Mouse (Mus musculus): Measurements from ENCODE around the gene Zbtb16. TPM values are rescaled to one million over a fixed set of nuclear protein-coding genes. Genes with fewer than 3 reads are reported as not detected.

Gene Zbtb16
- polyA plus RNA-seq, 1 experiment from 2014 or later, result 7.7 TPM

DNA sequence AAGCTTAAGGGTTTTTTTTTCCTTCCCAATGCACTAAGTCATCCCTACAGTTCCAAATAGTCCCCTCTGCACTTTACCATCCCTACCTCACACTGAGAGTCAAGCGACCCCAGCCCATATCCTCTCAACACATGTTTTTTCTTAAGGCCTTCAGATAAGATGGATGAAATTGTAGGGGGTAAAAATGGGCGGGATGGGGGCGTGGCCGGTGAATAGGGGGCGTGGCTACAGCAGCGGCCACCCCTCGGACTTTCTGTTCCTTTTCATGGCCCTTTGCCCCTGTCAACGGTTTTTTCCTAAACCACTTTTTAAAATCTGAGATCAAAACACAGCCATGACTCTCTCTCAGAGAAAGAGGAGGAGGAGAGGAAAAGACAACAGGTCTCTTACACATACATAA lies 181.3 kb downstream of the Zbtb16 start:
- H3K27ac ChIP-seq, result no peak overlapping the region
- 7% methylated on average over 8 of the region's 8 CpGs for WGBS
- H3K9me3 ChIP-seq, result 0 out of 2 replicates have a peak, but pooled peaks cover 4% of the 10 kb centered on the region
- H3K9ac ChIP-seq, result no peak overlapping the region
- no peaks in the 10 kb centered on the region; the same call in 1 of the 2 replicates for H3K27me3 ChIP-seq (replicated peaks)
- ATAC-seq (ENCODE audit: low FRiP score, low read depth), result no peak
- peaks cover 15% of the 10 kb centered on the region for H3K4me1 ChIP-seq
- H3K4me3 ChIP-seq, result no peak overlapping the region
- H3K4me2 ChIP-seq (replicated peaks), result no peak overlapping the region
- H3K36me3 ChIP-seq, result no peaks in the 10 kb centered on the region

DNA sequence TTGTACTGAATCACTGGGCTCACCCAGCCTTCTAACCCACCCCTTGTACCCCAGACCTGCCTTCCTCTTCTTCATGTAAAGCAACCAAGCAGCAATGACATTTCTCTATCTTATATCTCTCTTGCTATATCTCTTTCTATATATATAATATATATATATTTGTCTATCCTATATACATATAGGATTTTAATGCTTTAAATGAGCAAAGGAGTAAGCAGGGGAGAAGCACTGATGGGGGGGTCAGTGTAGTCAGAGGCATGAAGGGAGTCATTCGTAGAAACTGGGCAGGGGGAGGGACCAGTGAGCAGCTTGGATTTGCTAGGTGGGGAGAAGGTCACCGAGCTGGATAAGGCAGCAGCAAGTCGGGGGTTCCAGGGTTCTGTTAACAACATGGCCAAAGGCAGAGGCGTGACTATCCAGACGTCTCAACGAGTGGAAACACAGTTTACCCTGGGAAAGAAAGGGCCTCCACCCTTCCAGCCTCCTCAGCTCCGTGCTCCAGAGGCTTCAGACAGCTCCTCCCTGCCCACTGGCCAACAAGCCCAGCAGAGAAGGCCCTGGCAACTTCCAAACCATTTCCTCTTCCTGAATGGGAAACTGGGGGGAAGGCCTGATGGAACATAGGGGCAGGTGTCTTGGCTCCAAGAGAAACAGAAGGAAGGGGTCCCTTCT lies 182.5 kb downstream of the Zbtb16 start:
- peaks cover 27% of the 10 kb centered on the region for H3K4me1 ChIP-seq
- H3K9ac ChIP-seq, result no peak overlapping the region
- no peaks in the 10 kb centered on the region for H3K9me3 ChIP-seq
- no peak overlapping the region for H3K4me3 ChIP-seq
- H3K36me3 ChIP-seq, result no peaks in the 10 kb centered on the region
- peaks cover 3% of the 10 kb centered on the region; the same call in 1 of the 2 replicates for H3K27me3 ChIP-seq (replicated peaks)
- no peak for ATAC-seq (ENCODE audit: low FRiP score, low read depth)
- 50% methylated on average over 7 of the region's 7 CpGs for WGBS
- H3K4me2 ChIP-seq (replicated peaks), result no peak overlapping the region
- no peak overlapping the region for H3K27ac ChIP-seq

DNA sequence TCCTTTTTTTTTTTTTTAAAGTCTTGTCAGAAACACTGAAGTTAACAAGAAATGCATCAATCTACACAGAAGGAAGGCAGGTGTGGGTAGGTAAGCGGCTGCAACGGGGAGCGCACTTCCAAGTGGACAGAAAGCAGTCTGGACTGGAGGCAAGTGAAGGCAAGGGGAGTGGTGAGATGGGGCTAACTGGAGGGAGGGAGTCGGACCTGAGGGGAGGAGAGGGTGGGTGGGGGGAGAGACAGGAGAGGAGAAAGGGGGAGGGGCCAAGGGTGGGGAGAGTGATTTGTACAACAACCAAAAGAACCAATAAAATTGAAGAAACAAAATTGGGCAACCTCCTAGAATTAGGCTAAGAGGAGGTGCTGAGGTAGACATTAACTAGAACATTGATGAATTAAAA lies 184.0 kb downstream of the Zbtb16 start:
- Histone ChIP-seq H3K4me2 (replicated peaks) (no peak overlapping the region), H3K9me3 (no peaks in the 10 kb centered on the region), H3K4me1 (peaks cover 42% of the 10 kb centered on the region), H3K9ac (no peak overlapping the region), H3K36me3 (no peaks in the 10 kb centered on the region), H3K27ac (no peak overlapping the region), H3K27me3 (replicated peaks) (peaks cover 3% of the 10 kb centered on the region; the same call in 1 of the 2 replicates), H3K4me3 (no peak overlapping the region)
- 34% methylated on average over 4 of the region's 4 CpGs for WGBS
- no peak for ATAC-seq (ENCODE audit: low FRiP score, low read depth)

DNA sequence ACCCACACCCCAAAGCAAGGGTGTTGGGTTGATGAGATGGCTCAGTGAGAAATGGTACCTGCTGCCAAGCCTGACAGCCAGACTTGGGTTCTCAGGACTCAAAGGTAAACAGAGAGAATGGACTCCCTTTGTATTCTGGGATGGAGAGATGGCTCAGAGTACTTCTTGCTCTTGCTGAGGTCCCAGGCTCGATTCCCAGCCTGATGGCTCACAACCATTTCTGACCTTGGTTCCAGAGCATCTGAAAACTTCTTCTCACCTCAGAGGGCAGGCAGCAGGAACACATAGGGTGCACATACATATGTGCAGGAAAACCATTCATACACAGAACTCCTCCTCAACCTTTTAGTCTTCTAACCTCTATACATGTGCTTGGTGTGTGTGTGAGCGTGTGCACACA lies 185.2 kb downstream of the Zbtb16 start:
- Histone ChIP-seq H3K9ac (no peak overlapping the region), H3K4me2 (replicated peaks) (no peak overlapping the region), H3K4me3 (no peak overlapping the region), H3K27me3 (replicated peaks) (peaks cover 3% of the 10 kb centered on the region; the same call in 1 of the 2 replicates), H3K4me1 (peaks cover 35% of the 10 kb centered on the region), H3K9me3 (no peaks in the 10 kb centered on the region), H3K36me3 (no peaks in the 10 kb centered on the region), H3K27ac (no peak overlapping the region)
- ATAC-seq (ENCODE audit: low FRiP score, low read depth), result no peak
- WGBS, result 80% methylated on average over 2 of the region's 2 CpGs

DNA sequence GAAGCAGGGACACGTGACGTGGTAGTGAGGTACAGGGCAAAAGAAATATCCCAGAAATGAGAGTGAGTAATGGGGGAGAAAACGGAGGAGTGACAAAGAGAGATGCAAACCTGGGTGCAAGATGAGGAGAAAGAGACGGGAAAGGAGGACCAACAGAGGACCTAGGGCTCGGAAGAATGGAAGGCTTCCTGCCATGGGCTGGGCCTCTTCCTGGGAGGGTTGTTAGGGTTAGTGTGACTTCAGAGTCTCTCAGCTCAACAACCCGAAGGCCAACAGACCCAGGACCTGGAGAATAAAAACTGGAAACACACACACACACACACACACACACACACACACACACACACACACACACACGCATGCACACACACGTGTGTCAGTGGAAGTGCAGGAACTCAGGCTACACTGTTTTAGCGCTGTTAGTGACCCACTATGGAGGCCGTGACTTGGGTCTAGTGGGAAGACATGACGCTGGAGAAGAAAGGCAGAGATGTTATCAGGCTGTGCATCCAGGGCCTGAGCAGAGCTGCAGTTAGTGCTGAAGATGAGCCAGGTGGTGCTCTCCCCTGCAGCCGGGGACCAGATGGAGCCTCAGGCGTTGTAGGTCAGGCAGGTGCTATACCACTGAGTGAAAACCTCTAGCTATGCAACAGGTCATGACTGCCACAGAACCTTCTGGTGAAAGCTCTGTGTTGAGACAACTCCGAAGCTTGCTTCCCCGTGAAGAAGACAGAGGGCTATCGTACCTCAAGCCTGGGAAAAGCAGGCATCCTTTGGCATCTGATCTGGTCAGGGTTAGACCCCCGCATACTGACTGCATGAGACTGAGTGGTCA lies 186.0 kb downstream of the Zbtb16 start:
- Histone ChIP-seq H3K4me3 (no peak overlapping the region), H3K4me1 (peaks cover 34% of the 10 kb centered on the region), H3K36me3 (no peaks in the 10 kb centered on the region), H3K4me2 (replicated peaks) (peak overlapping the region; percentile 54), H3K27ac (no peak overlapping the region), H3K27me3 (replicated peaks) (peaks cover 3% of the 10 kb centered on the region; the same call in 1 of the 2 replicates), H3K9me3 (no peaks in the 10 kb centered on the region), H3K9ac (peak overlapping the region; percentile 40; the same call in 1 of the 2 replicates)
- ATAC-seq (ENCODE audit: low FRiP score, low read depth), result no peak
- WGBS, result 29% methylated on average over 17 of the region's 17 CpGs

DNA sequence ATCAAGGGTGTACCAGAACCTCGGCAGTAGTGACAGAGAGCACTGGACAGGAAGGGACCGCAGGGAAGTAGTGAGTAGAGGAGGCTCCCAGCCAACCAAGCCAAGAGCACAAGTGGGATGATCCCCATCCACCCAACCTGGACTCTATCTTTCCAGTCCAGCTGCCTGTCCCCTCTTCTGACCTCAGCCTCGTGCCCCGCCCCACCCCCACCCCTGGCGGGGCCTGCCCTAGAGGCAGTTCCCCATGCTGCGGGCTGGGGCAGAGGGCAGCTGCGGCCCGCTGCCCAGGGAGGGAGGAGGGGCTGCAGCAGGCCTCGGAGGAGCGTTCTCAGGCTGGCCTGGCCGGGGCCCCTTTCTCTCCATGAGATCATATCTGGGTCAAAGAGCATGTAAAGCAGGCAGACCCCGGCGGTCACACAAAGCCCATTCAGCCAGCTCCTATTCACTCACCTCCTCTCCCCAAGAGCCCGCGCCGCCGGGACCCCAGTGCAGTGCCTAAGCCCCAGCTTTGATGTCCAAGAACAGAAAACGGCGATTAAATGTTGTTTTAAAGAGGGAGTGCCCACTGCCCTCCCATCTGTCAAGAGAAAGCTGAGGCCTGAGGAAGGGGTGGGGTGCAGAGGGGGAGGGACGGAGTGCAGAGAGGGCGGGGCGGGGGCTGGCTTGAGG lies 186.8 kb downstream of the Zbtb16 start:
- Histone ChIP-seq H3K36me3 (no peaks in the 10 kb centered on the region), H3K9ac (peak overlapping the region; percentile 40), H3K4me2 (replicated peaks) (peak overlapping the region; percentile 54), H3K4me1 (peaks cover 34% of the 10 kb centered on the region), H3K9me3 (peaks cover 3% of the 10 kb centered on the region), H3K27me3 (replicated peaks) (peaks cover 3% of the 10 kb centered on the region; the same call in 1 of the 2 replicates), H3K4me3 (peak overlapping the region; percentile 3; the same call in 1 of the 2 replicates), H3K27ac (no peak overlapping the region)
- ATAC-seq (ENCODE audit: low FRiP score, low read depth), result peak; percentile 46; the same call in 1 of the 2 replicates
- WGBS, result 1% methylated on average over 22 of the region's 22 CpGs

DNA sequence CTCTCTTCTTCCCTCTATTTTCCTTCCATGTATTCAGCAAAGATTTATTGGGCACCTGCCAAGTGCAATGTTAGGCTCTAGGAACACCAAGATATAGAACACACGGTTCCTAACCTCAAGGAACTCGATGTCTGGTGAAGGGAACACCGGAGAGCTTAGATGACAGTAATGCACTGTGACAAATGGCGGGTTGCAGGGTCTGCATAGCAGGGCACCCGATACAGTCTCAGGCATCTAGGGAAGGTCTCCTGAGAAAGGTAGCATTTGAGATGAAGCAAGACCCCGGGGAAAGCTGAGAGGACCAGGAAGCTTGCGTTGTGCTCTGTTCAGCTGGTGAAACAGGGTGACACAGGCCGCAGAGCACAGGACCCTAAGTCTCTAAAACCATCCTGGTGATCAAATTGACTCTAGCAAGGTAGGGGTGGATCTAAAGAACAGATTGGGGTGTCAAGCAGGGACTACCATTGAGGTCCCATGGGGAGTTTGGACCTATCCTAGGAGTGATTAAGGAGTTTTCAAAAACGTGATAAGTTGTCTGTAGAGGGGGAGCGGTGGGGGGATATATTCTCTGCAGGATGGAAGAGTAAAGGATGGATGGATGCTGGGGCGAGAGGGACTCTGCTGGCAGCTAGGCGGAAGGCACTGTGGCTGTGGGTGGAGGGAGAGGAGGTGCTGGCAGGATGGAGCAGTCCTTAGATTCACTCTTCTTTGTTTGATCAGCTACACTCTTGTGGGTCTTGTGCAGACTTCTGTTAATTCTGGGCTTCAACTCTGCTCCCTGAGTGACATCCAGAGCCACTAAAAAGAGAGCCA lies 187.5 kb downstream of the Zbtb16 start:
- Histone ChIP-seq H3K9ac (no peak overlapping the region), H3K4me3 (no peak overlapping the region), H3K27me3 (replicated peaks) (peaks cover 3% of the 10 kb centered on the region; the same call in 1 of the 2 replicates), H3K36me3 (no peaks in the 10 kb centered on the region), H3K9me3 (peaks cover 7% of the 10 kb centered on the region), H3K27ac (no peak overlapping the region), H3K4me1 (peaks cover 34% of the 10 kb centered on the region), H3K4me2 (replicated peaks) (peak overlapping the region; percentile 54)
- 30% methylated on average over 12 of the region's 12 CpGs for WGBS
- no peak for ATAC-seq (ENCODE audit: low FRiP score, low read depth)

DNA sequence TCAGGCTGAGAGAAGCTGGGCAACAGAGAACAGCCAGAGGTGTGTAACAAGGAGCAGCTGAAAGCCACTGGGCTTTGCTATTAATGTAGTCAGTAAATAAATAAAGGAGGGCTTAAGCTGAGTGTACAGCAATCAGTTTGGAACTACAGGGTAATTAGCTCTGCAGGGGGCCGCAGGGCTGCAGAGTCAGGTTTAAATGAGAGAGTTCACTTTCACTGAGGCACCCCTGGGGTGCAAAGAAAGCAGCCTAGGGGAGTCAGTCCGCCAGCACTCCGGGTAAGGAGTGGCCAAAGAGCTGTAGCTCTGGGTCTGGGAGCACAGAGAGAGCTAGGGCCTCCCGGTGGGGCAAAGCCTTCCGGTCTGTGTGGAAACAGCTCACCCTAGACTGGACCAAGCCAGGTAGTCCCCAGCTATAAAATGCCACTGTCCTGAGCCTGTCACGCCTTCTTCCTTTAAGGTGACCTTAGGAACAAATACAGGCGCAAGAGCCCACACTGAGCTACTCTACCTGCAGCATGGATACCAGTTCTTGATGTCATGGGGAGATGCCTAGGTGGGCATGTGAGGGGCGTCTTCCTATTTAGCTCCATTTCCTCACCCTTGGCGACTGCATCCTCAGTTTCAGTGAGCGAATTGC lies 188.3 kb downstream of the Zbtb16 start:
- Histone ChIP-seq H3K36me3 (no peaks in the 10 kb centered on the region), H3K9ac (no peak overlapping the region), H3K4me1 (peaks cover 34% of the 10 kb centered on the region), H3K9me3 (peaks cover 7% of the 10 kb centered on the region), H3K27me3 (replicated peaks) (peaks cover 3% of the 10 kb centered on the region; the same call in 1 of the 2 replicates), H3K27ac (no peak overlapping the region), H3K4me2 (replicated peaks) (no peak overlapping the region), H3K4me3 (no peak overlapping the region)
- WGBS, result 16% methylated on average over 10 of the region's 10 CpGs
- ATAC-seq (ENCODE audit: low FRiP score, low read depth), result no peak; the same call in 1 of the 2 replicates

DNA sequence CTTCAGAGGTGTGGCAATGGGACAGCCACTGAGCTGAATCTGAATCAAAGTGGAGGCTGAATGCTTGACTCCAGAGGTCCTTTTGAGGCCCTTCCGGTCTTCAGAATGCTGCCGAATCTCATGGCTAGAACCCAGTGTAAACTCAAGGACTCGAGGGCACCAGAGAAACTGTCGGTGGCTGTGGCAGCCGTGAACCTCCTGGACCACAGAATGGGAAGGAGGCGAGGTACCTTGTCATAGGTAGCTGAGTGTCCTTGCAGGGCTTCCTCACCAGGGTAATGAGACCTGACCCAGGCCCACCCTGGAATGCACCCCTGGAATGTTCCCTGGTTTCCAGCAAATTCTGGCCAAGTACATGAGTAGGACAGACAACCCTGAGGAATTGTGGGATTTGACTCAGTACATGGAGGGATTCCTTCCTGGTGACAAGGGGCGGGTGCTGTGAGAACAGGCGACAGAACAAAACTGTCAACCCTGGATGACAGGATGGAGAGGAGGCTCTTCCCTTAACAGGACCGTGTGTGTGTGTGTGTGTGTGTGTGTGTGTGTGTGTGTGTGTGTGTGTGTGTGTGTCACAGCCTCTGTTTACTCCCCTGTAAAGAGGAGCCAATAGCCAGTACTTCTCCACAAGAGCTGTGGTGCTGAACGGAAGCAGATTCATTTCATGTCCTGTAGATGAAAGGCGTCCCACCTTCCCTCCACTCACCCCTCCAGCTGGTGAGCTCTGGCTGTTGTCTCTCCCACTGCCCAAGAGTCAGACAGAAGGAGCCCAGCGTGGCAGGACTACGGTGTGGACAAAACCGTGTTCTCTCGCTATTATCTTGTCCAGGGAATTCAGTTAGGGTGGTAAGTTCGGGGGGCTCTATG lies 189.0 kb downstream of the Zbtb16 start:
- no peak overlapping the region for H3K4me2 ChIP-seq (replicated peaks)

DNA sequence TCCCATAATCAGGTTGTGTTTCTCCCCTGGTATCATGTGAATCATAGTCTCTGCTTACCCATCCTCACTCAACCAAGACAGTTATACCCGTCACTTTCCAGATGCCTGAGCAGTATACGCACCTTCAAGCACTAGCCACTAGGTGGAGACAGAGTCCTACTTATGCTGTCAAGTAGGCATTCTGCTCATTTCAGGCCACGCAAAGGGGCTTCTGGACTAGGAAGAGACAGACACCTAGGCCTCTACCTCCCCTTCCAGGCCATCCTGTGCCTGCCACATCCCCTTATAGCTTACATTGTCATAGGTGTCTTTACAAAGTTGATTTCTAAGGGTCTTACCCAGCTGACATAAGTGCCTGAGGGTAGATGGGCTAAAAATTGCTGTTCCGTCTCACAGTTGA lies 189.8 kb downstream of the Zbtb16 start:
- no peak overlapping the region for H3K4me3 ChIP-seq
- H3K27ac ChIP-seq, result no peak overlapping the region
- H3K4me2 ChIP-seq (replicated peaks), result no peak overlapping the region
- WGBS, result 24% methylated on average over 4 of the region's 4 CpGs
- ATAC-seq (ENCODE audit: low FRiP score, low read depth), result no peak
- no peak overlapping the region for H3K9ac ChIP-seq
- peaks cover 3% of the 10 kb centered on the region; the same call in 1 of the 2 replicates for H3K27me3 ChIP-seq (replicated peaks)
- H3K4me1 ChIP-seq, result peaks cover 34% of the 10 kb centered on the region
- H3K36me3 ChIP-seq, result no peaks in the 10 kb centered on the region
- H3K9me3 ChIP-seq, result peaks cover 7% of the 10 kb centered on the region

More for the DNA sequence above, 189.0 kb downstream of the Zbtb16 start:
- H3K27ac ChIP-seq, result no peak overlapping the region
- H3K36me3 ChIP-seq, result no peaks in the 10 kb centered on the region
- H3K9me3 ChIP-seq, result peaks cover 7% of the 10 kb centered on the region
- 45% methylated on average over 16 of the region's 16 CpGs for WGBS
- no peak overlapping the region for H3K9ac ChIP-seq
- H3K4me1 ChIP-seq, result peaks cover 34% of the 10 kb centered on the region
- no peak overlapping the region for H3K4me3 ChIP-seq
- ATAC-seq (ENCODE audit: low FRiP score, low read depth), result no peak
- H3K27me3 ChIP-seq (replicated peaks), result peaks cover 3% of the 10 kb centered on the region; the same call in 1 of the 2 replicates
